Mouse (Mus musculus) kidney, postnatal 0 days (tissue): ENCODE measurements around the gene Cep128. TPM values are rescaled to one million over a fixed set of nuclear protein-coding genes. Genes with fewer than 3 reads are reported as not detected.

Experiments used
- ATAC-seq: fragments of 200-750 bp; cut with Nextera tagmentation; replicated peaks from 2 replicates; pipeline ENCODE4 v1.8.0; 2017; ENCODE audit warnings: low read depth, moderate number of reproducible peaks, moderate TSS enrichment, moderate library complexity; ENCODE audit not compliant: low FRiP score
- DNase-seq: peaks from one replicate; pipeline ENCODE4 v3.0.0-alpha.2; 2016; ENCODE audit warnings: low spot score
- H3K27ac ChIP-seq: fragments of 300-500 bp; sonication (generic); 2 replicates; pipeline ENCODE4 v1.5.1; 2014; ENCODE audit warnings: mild to moderate bottlenecking
- H3K27me3 ChIP-seq: fragments of 300-500 bp; sonication (generic); 2 replicates; pipeline ENCODE4 v1.6.1; 2014; ENCODE audit warnings: low read length, mixed read lengths; ENCODE audit not compliant: insufficient read depth
- H3K36me3 ChIP-seq: fragments of 300-500 bp; sonication (generic); 2 replicates; pipeline ENCODE4 v1.6.1; 2014; ENCODE audit warnings: low read length, mixed read lengths; ENCODE audit not compliant: insufficient read depth
- H3K4me1 ChIP-seq: fragments of 300-500 bp; sonication (generic); replicated peaks from 2 replicates; pipeline ENCODE4 v1.6.1; 2014; ENCODE audit warnings: antibody characterized with exemption, low read length, mixed read lengths; ENCODE audit not compliant: insufficient read depth
- H3K4me2 ChIP-seq: fragments of 300-500 bp; sonication (generic); 2 replicates; pipeline ENCODE4 v1.6.1; 2014; ENCODE audit warnings: mild to moderate bottlenecking, low read length, moderate library complexity, mixed read lengths
- H3K4me3 ChIP-seq: fragments of 300-500 bp; sonication (generic); replicated peaks from 2 replicates; pipeline ENCODE4 v1.5.1; 2014; ENCODE audit warnings: low read depth, low read length
- H3K9ac ChIP-seq: fragments of 300-500 bp; sonication (generic); 2 replicates; pipeline ENCODE4 v1.6.1; 2014; ENCODE audit warnings: low read depth, low read length
- H3K9me3 ChIP-seq: fragments of 300-500 bp; sonication (generic); replicated peaks from 2 replicates; pipeline ENCODE4 v1.6.1; 2016; ENCODE audit warnings: low read length, inconsistent platforms, mixed read lengths
- CTCF ChIP-seq: IDR thresholded peaks from 2 replicates; pipeline ENCODE4 v1.5.1; 2016; ENCODE audit warnings: antibody characterized with exemption, low read depth, mild to moderate bottlenecking, moderate library complexity
- WGBS: fragments of 180-500 bp; shearing (Covaris S2); extraction: QIAGEN DNeasy Blood & Tissue Kit; methylation state at CpG from one replicate; pipeline ENCODE4 v1.1.7; 2014; 5-methylcytosine and 5-hydroxymethylcytosine counted together
- polyA plus RNA-seq: library from polyadenylated mRNA; unstranded; fragments of >200 nt; fragmentation: Nextera tagmentation; extraction: Ambion mirVana; gene quantifications from 2 replicates; pipeline ENCODE4 v1.2.1, GENCODE M21; 2015

The Cep128 gene
- 2.9 and 4.4 TPM in 2 replicates for polyA plus RNA-seq

GRCm38 (mm10) chr12:91384281-91385017, at the start of gene Cep128, which contains the start of gene Tshr:
Gene Cep128 (minus strand): TSS chr12:91384409.
Gene Tshr (plus strand): TSS chr12:91384563.
- Histone ChIP-seq H3K4me1 (no peaks in the 10 kb centered on the region), H3K9ac (peak within 1 kb of the TSS; percentile 54), H3K4me2 (peak within 1 kb of the TSS; percentile 91), H3K27me3 (no peaks in the 10 kb centered on the region), H3K27ac (no peak within 1 kb of the TSS), H3K4me3 (peak within 1 kb of the TSS; percentile 55), H3K9me3 (no peaks in the 10 kb centered on the region), H3K36me3 (no peaks in the 10 kb centered on the region)
- TF ChIP-seq CTCF = no peak
- WGBS = 1% methylated on average over 27 of the region's 27 CpGs
- peak; percentile 99 for DNase-seq
- peak; percentile 100 for ATAC-seq

GRCm38 (mm10) chr12:91427129-91427528, 42.9 kb upstream of the Cep128 start:
- DNase-seq (no peak), ATAC-seq (no peak)
- no peaks in the 10 kb centered on the region for H3K27me3 ChIP-seq
- no peak overlapping the region for H3K4me2 ChIP-seq
- H3K36me3 ChIP-seq = no peaks in the 10 kb centered on the region
- TF ChIP-seq CTCF = no peak
- no peaks in the 10 kb centered on the region for H3K9me3 ChIP-seq
- WGBS = 40% methylated on average over 2 of the region's 2 CpGs
- no peak overlapping the region for H3K27ac ChIP-seq
- no peaks in the 10 kb centered on the region for H3K4me1 ChIP-seq
- H3K4me3 ChIP-seq = no peak overlapping the region
- no peak overlapping the region for H3K9ac ChIP-seq

- no peak for DNase-seq
- ATAC-seq = no peak; the same call in 1 of the 2 replicates
- Histone ChIP-seq H3K27me3 (no peaks in the 10 kb centered on the region), H3K36me3 (no peaks in the 10 kb centered on the region), H3K4me2 (no peak overlapping the region), H3K27ac (no peak overlapping the region), H3K4me1 (no peaks in the 10 kb centered on the region), H3K9me3 (no peaks in the 10 kb centered on the region), H3K4me3 (no peak overlapping the region), H3K9ac (no peak overlapping the region)
- WGBS = 30% methylated on average over 4 of the region's 4 CpGs
- TF ChIP-seq CTCF = no peak
Observed at GRCm38 (mm10) chr12:91426499-91426898, 42.3 kb upstream of the Cep128 start.

- peak; percentile 72 for TF ChIP-seq CTCF
- DNase-seq (peak; percentile 79), ATAC-seq (peak; percentile 61)
- H3K36me3 ChIP-seq = no peaks in the 10 kb centered on the region
- WGBS = 51% methylated on average over 11 of the region's 11 CpGs
- no peak overlapping the region for H3K4me3 ChIP-seq
- H3K4me1 ChIP-seq = no peaks in the 10 kb centered on the region
- no peak overlapping the region for H3K27ac ChIP-seq
- no peaks in the 10 kb centered on the region for H3K9me3 ChIP-seq
- H3K4me2 ChIP-seq = peak overlapping the region; percentile 23; the same call in 1 of the 2 replicates
- H3K9ac ChIP-seq = no peak overlapping the region
- H3K27me3 ChIP-seq = no peaks in the 10 kb centered on the region
Observed at GRCm38 (mm10) chr12:91423125-91423820, 39.1 kb upstream of the Cep128 start.

GRCm38 (mm10) chr12:91421272-91421671, 37.1 kb upstream of the Cep128 start:
- Histone ChIP-seq H3K9me3 (no peaks in the 10 kb centered on the region), H3K4me1 (no peaks in the 10 kb centered on the region), H3K27ac (no peak overlapping the region), H3K4me2 (no peak overlapping the region), H3K4me3 (no peak overlapping the region), H3K27me3 (no peaks in the 10 kb centered on the region), H3K9ac (no peak overlapping the region), H3K36me3 (no peaks in the 10 kb centered on the region)
- ATAC-seq (no peak), DNase-seq (no peak)
- WGBS = 35% methylated on average over 9 of the region's 9 CpGs
- no peak for TF ChIP-seq CTCF

GRCm38 (mm10) chr12:91418791-91419190, 34.6 kb upstream of the Cep128 start:
- ATAC-seq (no peak), DNase-seq (peak; percentile 70)
- no peak overlapping the region for H3K4me2 ChIP-seq
- 50% methylated on average over 7 of the region's 7 CpGs for WGBS
- no peaks in the 10 kb centered on the region for H3K9me3 ChIP-seq
- H3K36me3 ChIP-seq = no peaks in the 10 kb centered on the region
- no peaks in the 10 kb centered on the region for H3K27me3 ChIP-seq
- H3K4me1 ChIP-seq = no peaks in the 10 kb centered on the region
- no peak overlapping the region for H3K9ac ChIP-seq
- H3K4me3 ChIP-seq = no peak overlapping the region
- H3K27ac ChIP-seq = no peak overlapping the region
- TF ChIP-seq CTCF = peak; percentile 79
